Mouse (Mus musculus) gastrocnemius, adult 2 months (tissue): ENCODE results near the gene Rab10. TPM values are rescaled to one million over a fixed set of nuclear protein-coding genes. Genes with fewer than 3 reads are reported as not detected.
A peak's percentile ranks its signal among the peaks of the same experiment; 100 is the strongest.

Experiments
- DNase-seq: peaks from one replicate; pipeline ENCODE4 v3.0.0; 2022
- H3K27ac ChIP-seq: fragments of 200-600 bp; 2 replicates; pipeline ENCODE4 v1.8.1; 2022; ENCODE audit warnings: mild to moderate bottlenecking
- H3K4me3 ChIP-seq: fragments of 200-600 bp; 2 replicates; pipeline ENCODE4 v1.8.1; 2022; ENCODE audit warnings: mild to moderate bottlenecking, moderate library complexity
- CTCF ChIP-seq: fragments of 200-600 bp; IDR thresholded peaks from 2 replicates; pipeline ENCODE4 v1.8.1; 2022; ENCODE audit warnings: antibody characterized with exemption, mild to moderate bottlenecking, moderate library complexity
- intact Hi-C: fragments of 180-260 bp; cut with DNase I; formaldehyde crosslinking; loops from one replicate; pipeline ENCODE4 v1.15.1; 2025
- total RNA-seq, 2 experiments: library from RNA; stranded (reverse); gene quantifications; 2 replicates each; pipeline ENCODE4 v1.2.3; 2021

Gene Rab10
- total RNA-seq, 2 experiments from 2014 or later: 272 to 301 TPM

DNA sequence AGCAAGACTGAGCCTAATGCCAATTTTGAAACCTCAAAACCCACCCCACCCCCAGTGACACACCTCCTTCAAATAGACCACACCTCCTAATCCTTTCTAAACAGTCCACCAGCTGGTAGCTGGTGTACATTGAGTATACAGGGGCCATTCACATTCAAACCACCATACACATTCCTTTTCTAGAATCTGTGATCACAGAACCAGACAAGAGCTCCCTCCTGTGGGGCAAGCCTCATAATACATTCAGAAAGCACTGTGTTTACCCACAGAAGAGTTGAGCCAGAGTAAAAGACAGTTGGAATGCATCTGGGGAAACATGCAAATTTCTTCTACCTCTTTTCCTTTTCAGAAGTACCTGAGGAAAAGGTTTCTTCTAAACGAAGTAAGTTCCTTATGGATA, 100.6 kb downstream of the Rab10 start:
- TF ChIP-seq CTCF: peak; percentile 8; the same call in 1 of the 2 replicates
- Histone ChIP-seq H3K27ac (no peak overlapping the region), H3K4me3 (no peak overlapping the region)
- intact Hi-C loops: no loop called here
- DNase-seq: no peak

Other genes starting within 250 kb of the Rab10 start
- gene Kif3c, start 55.2 kb upstream of the Rab10 start, total RNA-seq: 10 to 100 TPM; 20.7 to 24.1 TPM
- 10 to 100 TPM; 15.6 to 15.7 TPM for gene Asxl2, start 116.9 kb upstream of the Rab10 start, total RNA-seq